Mouse (Mus musculus) inflammation-experienced regulatory T-cells, adult 6 months (primary cell): ENCODE measurements around the gene Ccdc78. TPM values are rescaled to one million over a fixed set of nuclear protein-coding genes. Genes with fewer than 3 reads are reported as not detected.
A peak's percentile ranks its signal among the peaks of the same experiment; 100 is the strongest.

Experiments used
- ATAC-seq: one replicate; pipeline ENCODE4 v1.8.0; 2017
- polyA plus RNA-seq, 3 experiments: library from polyadenylated mRNA; unstranded; fragments of 100-300 nt; shearing (Covaris generic); gene quantifications; one replicate each; pipeline ENCODE4 v1.2.1; 2017

Gene Ccdc78
- polyA plus RNA-seq, 3 experiments from 2014 or later: 0.50 to 0.75 TPM; not detected in 1

DNA sequence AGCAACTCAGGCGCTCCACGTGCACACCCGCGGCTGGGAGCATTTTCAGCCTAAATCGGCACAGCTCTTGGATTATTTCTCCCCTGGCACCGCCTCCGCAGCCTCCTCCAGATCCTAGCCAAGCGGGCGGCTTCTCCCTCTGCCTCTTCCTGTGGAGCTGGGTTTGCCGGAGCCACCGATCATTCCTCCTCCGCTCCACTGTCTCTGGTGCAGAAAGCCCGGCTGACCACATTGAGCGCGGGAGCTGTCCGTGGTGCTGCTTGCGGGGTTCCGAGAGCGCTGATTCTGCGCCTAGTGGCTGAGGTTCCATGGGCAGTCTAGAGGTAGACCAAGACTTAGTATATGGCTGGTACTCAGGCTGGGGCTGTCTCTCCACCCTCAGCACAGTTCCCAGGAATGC lies 27.1 kb downstream of the Ccdc78 start:
- no peak for ATAC-seq

DNA sequence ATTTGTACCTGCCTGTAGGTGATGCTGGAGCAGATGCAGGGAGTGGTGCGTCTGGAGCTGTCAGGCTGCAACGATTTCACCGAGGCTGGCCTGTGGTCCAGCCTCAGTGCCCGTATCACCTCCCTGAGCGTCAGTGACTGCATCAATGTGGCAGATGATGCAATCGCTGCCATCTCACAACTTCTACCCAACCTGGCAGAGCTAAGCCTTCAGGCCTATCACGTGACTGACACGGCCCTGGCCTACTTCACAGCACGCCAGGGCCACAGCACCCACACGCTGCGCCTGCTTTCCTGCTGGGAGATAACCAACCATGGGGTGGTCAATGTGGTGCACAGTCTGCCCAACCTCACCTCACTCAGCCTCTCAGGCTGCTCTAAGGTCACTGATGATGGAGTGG lies 31.3 kb downstream of the Ccdc78 start:
- ATAC-seq: no peak

DNA sequence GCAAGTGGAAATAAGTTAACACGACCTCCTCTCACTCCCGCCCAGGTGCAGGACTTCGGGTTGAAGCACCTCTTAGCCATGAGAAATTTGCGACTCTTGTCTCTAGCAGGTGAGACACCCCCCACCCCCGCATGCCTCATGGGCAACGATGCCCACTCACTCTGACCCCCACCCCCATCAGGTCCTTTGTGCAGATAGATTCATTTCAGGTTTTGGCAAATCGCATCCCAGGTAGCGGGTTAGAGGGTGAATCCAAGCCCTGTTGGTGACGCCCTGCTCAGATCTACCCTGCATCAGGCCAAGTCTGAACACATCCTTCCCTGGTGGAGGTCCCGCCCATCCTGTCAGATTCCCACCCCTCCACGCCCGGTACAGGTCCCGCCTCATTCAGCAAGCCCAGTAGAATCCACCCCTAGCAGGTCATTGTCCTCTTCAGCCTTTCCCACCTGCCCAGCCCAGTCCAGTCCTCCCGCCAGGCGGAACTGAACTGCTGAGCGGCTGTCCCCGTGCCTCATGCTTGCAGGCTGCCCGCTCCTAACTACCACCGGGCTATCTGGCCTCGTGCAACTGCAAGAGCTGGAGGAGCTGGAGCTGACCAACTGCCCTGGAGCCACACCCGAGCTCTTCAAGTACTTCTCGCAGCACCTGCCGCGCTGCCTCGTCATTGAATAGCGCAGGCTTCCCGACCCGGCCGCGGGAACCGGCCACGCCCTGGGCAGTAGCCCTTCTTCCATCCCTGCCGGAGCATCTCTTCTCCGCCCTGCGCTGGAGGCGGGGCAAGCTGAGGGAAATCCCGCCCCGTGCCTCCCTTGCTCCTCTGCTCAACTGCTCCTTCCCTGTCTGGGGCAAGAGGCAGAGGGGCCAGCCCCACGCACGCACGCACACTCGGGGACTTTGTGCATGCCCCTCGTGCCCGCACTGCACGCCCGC lies 32.7 kb downstream of the Ccdc78 start:
- no peak for ATAC-seq

DNA sequence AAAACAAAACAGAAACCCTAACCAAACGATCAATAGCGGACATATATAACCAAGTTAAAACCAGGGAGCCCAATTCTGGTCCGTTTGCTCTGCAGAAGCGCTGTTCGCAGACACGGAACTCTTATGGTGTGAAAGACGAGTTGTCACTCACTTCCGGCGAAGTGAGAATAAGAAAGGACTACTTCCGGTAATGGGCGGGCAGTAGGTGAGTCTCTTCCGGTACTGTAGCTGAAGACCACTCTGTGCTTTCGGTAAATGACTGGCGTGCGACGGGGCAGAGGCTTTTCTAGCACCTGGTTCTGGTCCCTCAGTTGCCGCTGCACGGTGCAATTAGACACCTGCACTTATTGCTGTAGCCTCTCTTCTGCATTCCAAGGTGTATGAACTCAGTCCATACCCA lies 37.1 kb downstream of the Ccdc78 start, which contains the start of gene Wdr24:
TSS of gene Wdr24 (plus strand) at position 176 of the 400 bp plus-strand sequence.
- ATAC-seq: peak; percentile 94

DNA sequence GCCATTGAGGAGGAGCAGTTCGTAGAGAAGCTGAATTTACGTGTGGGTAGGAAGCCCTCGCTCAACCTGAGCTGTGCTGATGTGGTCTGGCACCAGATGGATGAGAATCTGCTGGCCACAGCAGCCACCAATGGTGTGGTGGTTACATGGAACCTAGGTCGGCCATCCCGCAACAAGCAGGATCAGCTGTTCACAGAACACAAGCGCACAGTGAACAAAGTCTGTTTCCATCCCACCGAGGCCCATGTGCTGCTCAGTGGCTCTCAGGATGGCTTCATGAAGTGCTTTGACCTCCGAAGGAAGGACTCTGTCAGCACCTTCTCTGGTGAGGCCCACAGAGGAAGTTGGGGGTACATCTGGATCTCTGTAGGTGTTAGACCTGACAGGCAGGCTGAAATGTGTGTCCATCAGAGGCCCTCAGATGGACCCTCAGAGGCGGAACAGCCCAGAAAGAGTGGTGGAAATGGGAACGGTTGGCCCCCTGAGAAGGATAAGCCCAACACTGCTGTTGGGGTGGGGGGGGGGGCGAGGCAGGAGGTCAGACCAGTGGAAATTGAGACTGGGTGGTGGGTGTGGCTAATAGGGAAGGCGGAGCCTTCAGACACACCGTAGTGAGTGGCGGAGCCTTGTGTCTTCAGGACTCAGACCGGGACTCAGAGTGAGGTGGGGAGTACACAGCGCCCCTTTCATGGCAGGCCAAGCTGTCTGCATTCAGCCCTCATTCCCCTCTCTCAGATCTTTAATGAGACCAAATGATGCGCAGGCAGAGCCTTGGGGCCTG lies 38.2 kb downstream of the Ccdc78 start:
- ATAC-seq: no peak

DNA sequence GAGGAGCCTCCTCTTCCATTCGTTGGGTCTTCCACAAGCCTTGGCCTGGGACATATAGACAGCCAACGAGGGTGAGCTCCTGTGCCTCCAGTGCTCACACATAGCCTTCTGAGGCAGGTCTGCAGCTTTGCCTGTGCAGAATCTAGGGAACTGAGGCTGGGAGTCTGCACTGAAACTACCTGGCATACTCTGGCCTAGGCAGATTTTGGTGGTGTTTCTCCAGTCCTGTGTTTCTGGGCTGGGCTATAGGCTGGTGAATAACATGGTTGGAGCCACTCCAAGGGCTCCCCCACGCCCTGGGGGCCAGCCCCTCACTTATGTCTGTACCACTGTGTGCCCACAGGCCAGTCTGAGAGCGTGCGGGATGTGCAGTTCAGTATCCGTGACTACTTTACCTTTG lies 38.9 kb downstream of the Ccdc78 start:
- ATAC-seq: no peak

DNA sequence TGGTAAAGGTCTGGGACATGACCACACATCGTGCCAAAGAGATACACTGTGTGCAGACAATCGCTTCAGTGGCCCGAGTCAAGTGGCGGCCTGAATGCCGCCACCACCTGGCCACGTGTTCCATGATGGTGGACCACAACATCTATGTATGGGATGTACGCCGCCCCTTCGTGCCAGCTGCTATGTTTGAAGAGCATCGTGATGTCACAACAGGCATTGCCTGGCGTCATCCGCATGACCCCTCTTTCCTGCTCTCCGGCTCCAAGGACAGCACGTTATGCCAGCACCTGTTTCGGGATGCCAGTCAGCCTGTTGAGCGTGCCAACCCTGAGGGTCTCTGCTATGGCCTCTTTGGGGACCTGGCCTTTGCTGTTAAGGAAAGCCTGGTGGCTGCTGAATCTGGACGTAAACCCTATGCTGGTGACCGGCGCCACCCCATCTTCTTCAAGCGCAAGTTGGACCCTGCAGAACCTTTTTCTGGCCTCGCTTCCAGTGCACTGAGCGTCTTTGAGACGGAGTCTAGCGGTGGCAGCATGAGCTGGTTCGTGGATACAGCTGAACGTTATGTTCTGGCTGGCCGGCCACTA lies 39.7 kb downstream of the Ccdc78 start:
- ATAC-seq: no peak

DNA sequence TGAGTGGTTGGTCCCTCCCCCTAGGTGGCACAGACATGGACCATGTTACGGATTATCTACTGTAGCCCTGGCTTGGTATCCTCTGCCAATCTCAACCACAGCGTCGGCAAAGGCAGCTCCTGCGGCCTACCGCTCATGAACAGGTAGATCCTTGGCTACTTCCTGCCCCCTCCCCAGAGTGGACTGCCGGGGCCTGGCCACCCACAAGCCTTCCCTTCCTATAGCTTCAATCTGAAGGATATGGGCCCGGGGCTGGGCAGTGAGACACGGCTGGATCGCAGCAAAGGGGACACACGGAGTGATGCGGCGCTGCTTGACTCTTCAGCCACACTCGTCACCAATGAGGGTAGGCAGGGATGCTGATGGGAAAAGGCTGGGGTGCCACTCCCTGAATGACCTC lies 40.6 kb downstream of the Ccdc78 start:
- no peak for ATAC-seq

DNA sequence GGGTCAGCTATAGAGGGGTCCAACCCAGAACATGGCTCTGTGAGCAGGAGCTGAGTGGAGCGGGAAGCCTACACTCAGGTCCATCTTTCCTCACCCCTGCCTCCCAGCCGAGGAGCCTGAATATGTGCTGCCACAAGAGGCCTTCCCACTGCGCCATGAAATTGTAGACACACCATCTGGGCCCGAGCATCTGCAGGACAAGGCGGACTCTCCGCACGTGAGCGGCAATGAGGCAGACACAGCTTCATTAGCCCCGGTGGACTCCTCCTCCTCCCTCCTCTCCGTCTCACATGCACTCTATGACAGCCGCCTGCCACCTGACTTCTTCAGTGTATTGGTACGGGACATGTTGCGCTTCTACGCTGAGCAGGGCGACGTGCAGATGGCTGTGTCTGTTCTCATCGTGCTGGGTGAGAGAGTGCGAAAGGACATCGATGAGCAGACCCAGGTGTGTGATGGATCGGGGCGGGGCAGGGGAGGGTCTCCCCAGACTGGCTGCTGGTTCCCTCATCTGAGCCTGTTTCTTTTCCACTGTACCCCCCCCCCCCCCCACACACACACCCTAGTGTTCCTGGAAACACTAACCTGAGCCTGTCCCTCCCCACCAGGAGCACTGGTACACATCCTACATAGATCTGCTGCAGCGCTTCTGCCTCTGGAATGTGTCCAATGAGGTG lies 41.3 kb downstream of the Ccdc78 start:
- ATAC-seq: no peak

DNA sequence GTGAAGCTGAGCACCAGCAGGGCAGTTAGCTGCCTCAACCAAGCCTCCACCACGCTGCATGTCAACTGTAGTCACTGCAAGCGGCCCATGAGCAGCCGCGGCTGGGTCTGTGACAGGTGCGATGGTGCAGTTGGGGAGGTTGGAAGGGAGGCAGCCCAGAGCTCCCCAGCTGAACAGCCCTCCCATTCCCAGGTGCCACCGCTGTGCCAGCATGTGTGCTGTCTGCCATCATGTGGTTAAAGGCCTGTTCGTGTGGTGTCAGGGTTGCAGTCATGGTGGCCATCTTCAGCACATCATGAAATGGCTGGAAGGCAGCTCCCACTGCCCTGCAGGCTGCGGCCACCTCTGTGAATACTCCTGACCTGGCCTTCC lies 41.8 kb downstream of the Ccdc78 start:
- ATAC-seq: no peak

DNA sequence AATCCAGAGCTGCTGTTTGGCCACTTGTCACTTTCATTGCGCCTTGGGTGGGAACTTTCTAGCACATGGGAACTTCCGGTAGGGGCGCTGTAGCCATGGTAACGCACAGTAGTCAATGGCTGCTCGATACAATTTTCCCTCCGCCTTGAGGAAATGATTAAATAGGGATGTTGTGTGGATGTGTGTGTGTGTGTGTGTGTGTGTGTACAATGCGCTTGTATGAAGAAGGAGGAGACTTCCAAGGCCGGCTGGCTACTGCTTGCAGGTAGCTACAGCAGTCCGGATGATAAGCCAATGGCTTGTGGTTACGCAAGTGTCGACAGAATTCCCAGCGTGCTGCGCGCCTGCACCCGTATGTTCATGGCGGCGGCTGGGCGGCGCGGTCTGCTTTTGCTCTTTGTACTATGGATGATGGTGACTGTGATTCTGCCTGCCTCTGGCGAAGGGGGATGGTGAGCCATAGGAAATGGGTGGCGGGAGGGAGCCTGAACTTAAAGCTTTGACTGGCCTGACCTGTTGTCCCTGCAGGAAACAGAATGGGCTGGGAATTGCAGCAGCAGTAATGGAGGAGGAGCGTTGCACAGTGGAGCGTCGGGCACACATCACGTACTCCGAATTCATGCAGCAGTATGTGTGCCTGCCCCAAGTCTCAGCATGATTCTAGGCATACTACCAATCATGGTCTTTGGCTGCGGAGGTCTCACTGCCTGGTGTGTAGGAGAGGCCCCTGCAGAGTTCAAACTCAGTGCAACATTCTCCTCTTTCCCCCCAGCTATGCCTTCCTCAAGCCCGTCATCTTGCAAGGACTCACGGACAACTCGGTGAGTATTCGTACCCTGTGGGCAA lies 42.6 kb downstream of the Ccdc78 start, which contains the start of gene Jmjd8:
TSS of gene Jmjd8 (plus strand) at position 156 of the 846 bp plus-strand sequence.
- peak; percentile 56 for ATAC-seq

DNA sequence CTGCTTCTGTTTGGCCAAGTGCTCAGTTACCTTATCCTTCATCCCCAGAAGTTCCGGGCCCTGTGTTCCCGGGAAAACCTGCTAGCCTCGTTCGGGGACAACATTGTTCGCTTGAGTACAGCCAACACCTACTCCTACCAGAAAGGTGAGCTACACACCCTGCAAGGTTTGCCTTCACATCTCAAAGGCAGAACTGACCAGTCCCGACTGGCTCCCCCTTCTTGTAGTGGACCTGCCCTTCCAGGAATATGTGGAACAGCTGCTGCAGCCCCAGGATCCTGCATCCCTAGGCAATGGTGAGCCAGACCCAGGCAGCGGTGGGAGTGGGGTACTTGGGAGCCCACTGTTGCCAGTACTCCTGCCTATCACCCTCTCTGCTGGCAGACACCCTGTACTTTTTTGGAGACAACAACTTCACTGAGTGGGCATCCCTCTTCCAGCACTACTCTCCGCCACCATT lies 43.2 kb downstream of the Ccdc78 start:
- ATAC-seq: no peak

DNA sequence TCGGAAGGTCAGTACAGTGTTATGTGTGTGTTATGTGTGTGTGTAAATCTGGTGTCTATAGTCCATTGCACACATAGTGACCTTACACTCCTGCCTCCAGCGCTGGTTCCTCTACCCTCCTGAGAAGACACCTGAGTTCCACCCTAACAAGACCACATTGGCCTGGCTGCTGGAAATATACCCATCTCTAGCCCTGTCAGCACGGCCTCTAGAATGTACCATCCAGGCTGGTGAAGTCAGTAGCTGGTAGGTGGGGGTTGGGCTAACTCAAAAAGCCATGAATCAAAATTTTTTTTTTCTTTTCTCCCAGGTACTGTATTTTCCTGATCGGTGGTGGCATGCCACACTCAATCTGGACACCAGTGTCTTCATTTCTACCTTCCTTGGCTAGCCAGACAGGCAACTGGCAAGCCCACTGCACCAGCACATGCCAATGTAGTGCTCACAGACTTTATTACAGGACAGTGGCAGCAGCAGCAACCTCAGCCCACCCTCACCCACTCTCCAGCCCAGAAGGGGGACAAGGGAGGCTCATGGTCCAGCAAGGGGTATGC lies 43.9 kb downstream of the Ccdc78 start:
- ATAC-seq: no peak

DNA sequence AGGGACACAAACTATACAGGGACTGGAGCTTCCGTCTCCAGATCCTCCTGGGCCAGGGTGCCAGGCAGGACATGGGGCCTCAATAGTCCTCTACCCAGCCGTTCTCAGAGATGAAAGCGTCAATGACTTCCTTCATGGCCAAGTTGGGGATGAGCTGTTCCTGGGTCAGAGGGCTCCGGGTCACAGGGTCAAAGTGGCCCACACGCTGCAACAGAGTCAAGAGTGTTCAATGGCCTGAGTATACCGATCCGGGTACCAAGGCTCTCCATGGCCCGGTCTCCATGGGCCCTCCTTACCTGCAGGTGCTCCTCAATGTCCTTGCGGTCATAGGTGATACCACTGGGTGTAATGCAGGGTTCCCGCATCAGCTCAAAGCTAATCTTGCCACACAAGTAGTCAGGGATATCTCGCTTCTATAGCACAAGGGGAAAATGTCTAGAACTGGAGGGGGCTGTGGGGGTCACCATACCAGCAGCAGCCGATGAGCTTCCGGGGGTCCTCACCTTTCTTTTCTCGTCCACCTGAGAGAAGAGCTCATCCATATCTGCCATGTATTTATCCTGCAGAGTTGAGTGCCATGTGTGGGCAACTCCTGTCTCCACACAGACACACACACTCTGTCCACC lies 44.5 kb downstream of the Ccdc78 start:
- no peak for ATAC-seq

DNA sequence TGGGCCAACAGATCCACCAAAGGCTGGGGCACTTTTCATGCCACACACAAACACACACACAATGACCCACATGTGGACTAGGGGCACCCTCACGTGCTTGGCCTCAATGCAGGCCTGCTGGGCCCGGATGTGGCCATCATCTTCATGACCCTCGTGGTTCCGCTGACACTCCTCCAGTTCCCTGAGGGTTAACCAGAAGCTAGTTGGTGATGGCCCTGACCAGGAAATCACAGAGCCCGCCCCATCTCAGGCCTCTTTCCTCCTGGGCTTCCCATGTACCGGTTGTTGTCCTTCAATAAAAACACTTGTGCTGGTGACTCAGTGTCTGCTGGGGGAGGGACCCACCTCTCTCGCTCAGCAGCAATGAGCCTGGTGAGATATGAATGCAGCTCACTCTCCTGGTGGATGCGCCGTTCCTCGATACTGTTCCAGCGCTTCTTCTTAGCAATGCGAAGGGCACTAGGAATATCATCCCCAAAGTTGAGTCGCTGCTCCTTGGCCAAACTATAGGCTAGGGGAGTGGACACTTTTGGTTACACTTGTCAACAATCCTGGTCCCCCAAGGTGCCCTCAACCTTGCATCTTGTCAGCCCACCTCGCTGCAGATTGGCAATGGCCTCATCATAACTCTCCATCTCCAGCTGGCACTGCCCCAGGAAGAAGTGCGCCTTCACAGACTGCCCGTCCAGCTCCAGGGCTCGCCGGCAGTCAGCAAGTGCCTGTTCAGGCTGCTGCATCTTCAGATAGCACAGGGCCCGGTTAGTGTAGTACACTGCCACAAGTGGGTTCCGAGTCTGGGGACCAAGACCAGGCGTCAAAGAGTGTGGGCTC lies 45.3 kb downstream of the Ccdc78 start:
- ATAC-seq: no peak

DNA sequence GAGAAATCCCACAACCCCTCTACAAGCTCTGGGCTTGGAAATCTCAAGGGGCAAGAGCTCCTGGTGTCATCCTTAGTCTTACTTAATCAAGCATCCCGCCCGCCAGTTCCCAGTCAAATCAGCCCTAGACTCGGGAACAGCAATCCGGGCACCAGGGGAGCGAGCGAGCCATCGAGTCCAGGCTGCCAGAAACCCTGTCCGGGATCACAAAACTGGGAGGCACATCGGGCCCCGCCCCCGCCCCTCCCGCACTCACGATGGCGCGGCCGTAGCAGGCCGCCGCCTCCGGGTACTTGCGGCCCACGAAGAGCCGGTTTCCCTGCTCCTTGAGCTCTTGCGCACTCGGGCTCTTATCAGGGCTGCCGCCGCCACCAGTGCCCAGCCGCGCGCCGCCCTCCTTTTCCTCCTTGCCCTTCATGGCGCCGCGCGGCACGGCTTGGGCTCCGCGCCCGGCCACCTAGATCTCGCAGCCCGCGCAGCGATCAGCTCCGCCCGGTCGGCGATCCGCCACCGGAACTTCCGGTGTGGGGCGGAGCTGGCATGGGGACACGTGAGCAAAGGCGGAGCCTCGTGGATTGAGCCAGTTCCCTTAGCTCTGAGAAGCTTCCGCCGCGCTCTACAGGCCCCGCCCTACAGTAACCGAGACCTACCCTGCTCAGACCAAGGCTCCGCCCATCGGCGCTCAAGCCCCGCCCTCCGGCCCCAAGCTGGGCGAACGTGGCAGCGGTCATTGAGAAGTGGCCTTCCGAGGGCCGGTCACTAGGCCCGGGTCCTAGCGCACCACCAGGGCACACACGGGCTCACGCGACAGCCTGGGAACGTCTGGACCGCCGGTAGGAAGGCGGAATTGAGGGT lies 46.3 kb downstream of the Ccdc78 start:
- ATAC-seq: peak; percentile 95

DNA sequence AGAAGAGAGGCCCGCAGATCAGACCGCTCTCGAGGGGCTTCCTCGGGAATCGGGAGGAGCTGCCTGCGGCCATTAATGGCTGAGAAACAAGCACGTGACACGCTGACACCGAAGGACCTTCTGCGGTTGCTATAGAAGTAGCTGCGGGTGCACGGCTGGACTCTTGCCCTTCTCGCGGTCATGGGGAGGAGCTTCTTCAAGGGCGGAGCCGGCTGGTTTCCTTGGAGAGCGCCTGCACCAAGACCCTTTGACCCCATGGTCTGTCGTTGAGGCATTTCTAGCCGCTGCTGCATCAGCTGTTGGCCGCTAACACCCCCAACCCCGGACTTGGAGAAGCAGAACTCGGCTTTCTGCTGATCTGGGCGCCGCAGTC lies 46.9 kb downstream of the Ccdc78 start, which contains the start of gene Stub1:
TSS of gene Stub1 (minus strand) at position 114 of the 373 bp plus-strand sequence.
- no peak for ATAC-seq

DNA sequence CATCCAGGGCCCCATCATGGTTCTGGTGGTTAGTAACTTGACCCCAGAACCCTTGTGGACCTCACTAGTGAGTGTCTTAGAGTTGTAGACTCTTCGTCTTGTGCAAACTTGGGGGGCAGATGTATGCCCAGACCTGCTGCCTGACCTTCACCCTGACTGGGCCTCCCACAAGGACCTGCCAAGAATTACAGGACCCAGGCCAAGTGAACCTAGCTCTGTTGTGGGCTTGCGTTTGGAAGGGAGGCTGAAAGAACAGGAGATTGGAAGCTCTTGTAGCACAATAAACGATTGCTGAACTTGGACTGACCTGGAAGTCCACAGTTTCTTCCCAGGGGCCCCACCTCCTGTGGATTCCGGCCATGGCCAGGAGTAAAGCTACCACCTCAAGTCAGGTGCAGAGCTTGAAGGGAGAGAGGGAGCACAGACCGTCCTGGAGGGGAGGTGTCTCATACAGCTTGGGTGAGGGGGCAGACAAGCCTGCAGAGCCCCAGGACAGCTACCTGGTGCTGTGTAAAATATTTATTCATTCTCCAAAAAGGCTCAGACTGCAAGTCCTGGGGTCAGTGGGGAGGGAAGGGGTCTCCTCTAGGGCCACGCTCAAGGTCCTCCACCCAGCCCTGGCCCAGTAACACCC lies 47.7 kb downstream of the Ccdc78 start:
- no peak for ATAC-seq
